Mouse (Mus musculus) G1E (cell line): Measurements from ENCODE around the gene Rbm38. TPM values are rescaled to one million over a fixed set of nuclear protein-coding genes. Genes with fewer than 3 reads are reported as not detected.
A peak's percentile ranks its signal among the peaks of the same experiment; 100 is the strongest.

ENCODE experiments used
- ATAC-seq: 2 replicates; pipeline ENCODE4 v1.8.0; 2016; ENCODE audit warnings: mild to moderate bottlenecking; ENCODE audit not compliant: insufficient number of reproducible peaks, poor library complexity, low FRiP score, severe bottlenecking; ENCODE audit errors: extremely low read depth
- DNase-seq: peaks from one replicate; pipeline ENCODE4 v3.0.0; 2012; ENCODE audit warnings: low spot score
- H3K27me3 ChIP-seq: 2 replicates; pipeline ENCODE4 v1.6.1; 2012; ENCODE audit warnings: mild to moderate bottlenecking, low read length, inconsistent platforms; ENCODE audit not compliant: insufficient read depth
- H3K36me3 ChIP-seq: replicated peaks from 2 replicates; pipeline ENCODE3; 2012; ENCODE audit warnings: mild to moderate bottlenecking, inconsistent platforms
- H3K4me1 ChIP-seq: 2 replicates; pipeline ENCODE4 v1.6.1; 2012; ENCODE audit warnings: low read depth, low read length, inconsistent platforms, mixed read lengths; ENCODE audit not compliant: insufficient read depth
- H3K4me3 ChIP-seq: 2 replicates; pipeline ENCODE4 v1.5.1; 2012; ENCODE audit warnings: low read depth, mild to moderate bottlenecking, inconsistent platforms, low read length, moderate library complexity, mixed read lengths
- H3K9me3 ChIP-seq: replicated peaks from 2 replicates; pipeline ENCODE4 v1.6.1; 2012; ENCODE audit warnings: inconsistent platforms
- CTCF ChIP-seq: IDR thresholded peaks from 2 replicates; pipeline ENCODE4 v1.5.1; 2012; ENCODE audit warnings: low read depth, low read length, inconsistent platforms, mixed read lengths
- GATA1 ChIP-seq: IDR thresholded peaks from 2 replicates; pipeline ENCODE4 v1.6.1; 2012; ENCODE audit warnings: borderline replicate concordance, low read length, inconsistent platforms, mixed read lengths
- GATA2 ChIP-seq: IDR thresholded peaks from 2 replicates; pipeline ENCODE4 v1.6.1; 2012; ENCODE audit warnings: low read depth, low read length, inconsistent platforms, borderline replicate concordance
- POLR2AphosphoS5 ChIP-seq: IDR thresholded peaks from 2 replicates; pipeline ENCODE4 v1.6.1; 2012; ENCODE audit warnings: low read depth, low read length, inconsistent platforms; ENCODE audit not compliant: insufficient replicate concordance
- TAL1 ChIP-seq: conservative IDR thresholded peaks from 2 replicates; pipeline ENCODE4 v1.6.1; 2012; ENCODE audit warnings: low read depth, low read length, inconsistent platforms, mixed read lengths
- polyA plus RNA-seq: library from polyadenylated mRNA; stranded (reverse); fragments of >175 nt; gene quantifications from 2 replicates; pipeline ENCODE4 v1.2.3, GENCODE M21; 2012
- total RNA-seq, 2 experiments: library from RNA; stranded (forward) in 1 of 2; stranded (reverse) in 1 of 2; fragments of 200-1000 nt in 1 of 2; fragments of >200 nt in 1 of 2; fragmentation: Nextera tagmentation in 1 of 2; gene quantifications; 2 replicates each; pipeline ENCODE4 v1.2.3; 2014 to 2017

The Rbm38 gene
- total and polyA plus RNA-seq, 3 experiments: 36.0 to 737 (median 342) TPM

DNA sequence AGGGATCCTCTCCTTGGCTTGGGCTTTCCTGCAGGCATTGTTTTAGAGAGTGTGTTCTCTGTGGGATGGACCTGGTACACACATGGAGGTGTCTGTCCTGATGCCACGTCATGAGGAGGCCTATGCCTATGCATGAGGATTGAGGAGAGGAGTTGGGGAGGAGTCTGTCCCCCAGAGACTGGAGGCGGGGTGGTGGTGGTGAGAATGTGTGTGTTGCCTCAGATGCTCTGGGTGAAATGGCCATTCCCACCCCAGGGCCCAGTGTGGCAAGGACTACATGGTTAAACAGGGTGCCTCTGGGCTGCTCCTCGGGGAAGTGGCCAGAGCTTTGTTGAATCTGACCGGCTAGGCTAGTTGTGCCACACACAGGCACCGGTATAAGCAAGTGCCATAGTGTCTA is 6.0 kb downstream of the Rbm38 start:
- H3K4me1 ChIP-seq: peaks cover 83% of the 10 kb centered on the region
- peak overlapping the region; percentile 94; the same call in 1 of the 2 replicates for H3K4me3 ChIP-seq
- ATAC-seq (no peak), DNase-seq (no peak)
- H3K27me3 ChIP-seq: no peaks in the 10 kb centered on the region
- no peaks in the 10 kb centered on the region for H3K9me3 ChIP-seq
- peaks cover 90% of the 10 kb centered on the region for H3K36me3 ChIP-seq
- TF ChIP-seq POLR2AphosphoS5 (no peak), GATA1 (no peak), CTCF (no peak), TAL1 (no peak), GATA2 (no peak)

DNA sequence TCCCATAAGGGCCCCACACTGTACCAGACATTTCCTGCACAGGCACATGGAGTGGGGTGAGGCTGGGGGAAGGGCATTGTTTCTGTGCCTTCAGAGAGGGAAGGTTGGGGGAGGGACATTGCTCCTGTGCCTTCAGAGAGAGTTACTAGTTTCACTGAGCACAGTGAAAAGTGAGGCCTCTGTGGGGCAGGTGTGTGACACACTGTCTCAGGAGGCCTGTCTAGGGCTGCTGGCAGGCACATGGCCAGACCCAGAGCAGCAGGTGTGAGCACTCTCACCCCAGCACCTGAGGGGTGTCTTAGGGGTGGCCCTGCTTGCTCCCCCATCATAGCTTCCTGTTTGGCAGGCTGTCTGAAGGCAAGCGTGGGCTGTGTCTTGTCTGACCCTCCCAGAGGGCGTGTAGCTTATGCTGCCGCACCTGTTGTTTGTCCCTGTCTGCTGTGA is 6.4 kb downstream of the Rbm38 start:
- peaks cover 94% of the 10 kb centered on the region for H3K36me3 ChIP-seq
- ATAC-seq: peak; percentile 42

DNA sequence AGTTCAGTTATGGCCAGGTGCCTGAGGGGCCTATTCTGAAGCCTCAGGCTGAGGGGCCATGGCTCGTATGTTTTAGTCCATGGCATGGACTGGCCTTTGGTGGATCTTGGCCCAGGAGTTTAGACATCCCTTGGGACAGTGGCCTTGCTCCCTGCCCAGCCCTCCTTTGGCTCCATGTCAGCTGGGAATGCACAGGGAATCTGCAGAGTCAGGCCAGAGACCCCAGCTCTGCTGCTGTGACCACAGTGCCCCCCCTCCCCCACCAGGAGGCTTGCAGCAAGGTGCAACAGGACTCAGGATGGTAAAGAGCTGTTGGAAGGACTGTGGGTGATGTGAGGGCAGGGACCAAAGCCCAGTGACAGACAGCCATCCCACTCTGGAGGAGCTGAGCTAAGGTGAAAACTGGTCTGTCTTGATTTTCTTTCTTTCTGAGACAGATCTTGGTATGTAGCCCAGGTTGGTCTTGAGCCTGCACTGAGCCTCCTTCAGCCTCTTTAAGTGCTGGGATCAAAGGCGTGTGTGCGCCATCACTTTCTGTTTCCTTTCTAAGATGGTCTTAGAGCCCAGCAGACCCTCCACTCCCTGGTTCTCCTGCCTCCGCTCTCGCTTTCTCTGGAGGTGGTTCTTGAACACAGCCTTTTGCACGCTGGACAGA is 7.0 kb downstream of the Rbm38 start:
- TF ChIP-seq TAL1 (no peak), GATA1 (no peak), GATA2 (no peak), POLR2AphosphoS5 (no peak), CTCF (no peak)
- H3K4me3 ChIP-seq: peak overlapping the region; percentile 94; the same call in 1 of the 2 replicates
- ATAC-seq: no peak
- no peak for DNase-seq
- H3K36me3 ChIP-seq: peaks cover 100% of the 10 kb centered on the region
- peaks cover 93% of the 10 kb centered on the region for H3K4me1 ChIP-seq
- H3K27me3 ChIP-seq: no peaks in the 10 kb centered on the region
- H3K9me3 ChIP-seq: no peaks in the 10 kb centered on the region

More for the DNA sequence above, 6.4 kb downstream of the Rbm38 start:
- Histone ChIP-seq H3K9me3 (no peaks in the 10 kb centered on the region), H3K27me3 (no peaks in the 10 kb centered on the region), H3K4me3 (peak overlapping the region; percentile 94; the same call in 1 of the 2 replicates), H3K4me1 (peaks cover 87% of the 10 kb centered on the region)
- TF ChIP-seq CTCF (no peak), POLR2AphosphoS5 (no peak), TAL1 (no peak), GATA1 (no peak), GATA2 (no peak)
- peak; percentile 74 for DNase-seq

DNA sequence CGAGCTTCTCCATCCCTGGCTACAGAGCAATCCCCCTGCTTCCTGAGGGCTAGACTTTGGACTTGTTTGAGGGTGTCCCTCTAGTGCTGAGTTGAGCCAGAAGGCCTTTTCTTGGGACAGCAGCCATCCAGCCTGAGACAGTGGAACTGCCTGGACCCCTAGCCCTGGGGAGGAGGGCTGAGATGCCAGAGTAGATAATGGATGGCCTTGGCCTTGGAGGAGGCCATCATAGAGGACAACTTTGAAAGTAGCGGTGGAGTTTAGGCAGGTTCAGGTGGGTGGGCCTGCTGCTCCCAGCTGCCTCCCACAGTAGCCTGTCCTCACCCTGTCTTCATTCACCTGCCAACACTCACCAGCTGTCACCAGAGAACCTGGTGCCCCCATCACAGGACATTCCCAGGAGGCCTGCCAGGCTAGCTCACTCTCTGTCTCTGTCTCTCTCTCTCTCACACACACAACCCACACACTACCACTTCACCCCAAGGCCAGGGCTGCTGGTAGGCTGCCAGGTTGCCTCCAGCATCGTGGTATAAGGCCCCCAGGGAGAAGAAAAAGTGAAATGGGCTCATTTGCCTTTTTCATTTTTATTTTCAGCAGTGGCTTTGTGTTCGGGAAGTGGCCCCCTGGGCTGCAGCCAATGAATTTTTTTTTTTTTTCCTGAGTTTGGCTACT is 7.7 kb downstream of the Rbm38 start:
- ATAC-seq: no peak

DNA sequence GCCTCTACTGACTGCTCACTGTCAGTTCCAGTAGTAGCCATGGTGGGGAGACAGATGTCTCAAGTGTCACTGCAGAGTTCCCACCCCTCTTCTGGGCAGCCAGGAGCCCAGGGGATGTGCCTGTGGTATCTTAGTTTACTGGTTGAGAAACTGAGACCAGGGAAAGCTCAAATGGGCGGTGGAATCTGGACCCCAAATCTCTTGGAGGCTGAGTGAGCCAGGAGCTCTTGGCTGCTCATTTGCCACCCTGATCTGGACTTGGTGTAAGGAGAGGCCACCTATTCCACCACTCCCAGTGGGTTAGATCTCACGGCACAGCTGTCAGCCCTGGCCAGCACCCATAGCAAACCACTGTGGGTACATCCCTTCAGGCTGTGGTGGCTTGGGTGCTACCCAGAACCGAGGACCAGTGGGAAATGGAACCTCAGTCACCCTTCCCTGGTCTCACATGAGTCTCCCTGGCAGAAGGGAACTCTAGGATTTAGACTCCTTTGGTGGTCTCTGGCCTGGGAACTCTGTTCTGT is 8.3 kb downstream of the Rbm38 start:
- DNase-seq (no peak), ATAC-seq (no peak)
- peak overlapping the region; percentile 56; the same call in 1 of the 2 replicates for H3K4me3 ChIP-seq
- H3K27me3 ChIP-seq: no peaks in the 10 kb centered on the region
- no peak for TF ChIP-seq GATA1
- TF ChIP-seq CTCF: no peak
- no peak for TF ChIP-seq GATA2
- no peak for TF ChIP-seq POLR2AphosphoS5
- TF ChIP-seq TAL1: no peak
- peaks cover 100% of the 10 kb centered on the region for H3K36me3 ChIP-seq
- no peaks in the 10 kb centered on the region for H3K9me3 ChIP-seq
- peaks cover 100% of the 10 kb centered on the region for H3K4me1 ChIP-seq

More for the DNA sequence above, 7.7 kb downstream of the Rbm38 start:
- Histone ChIP-seq H3K9me3 (no peaks in the 10 kb centered on the region), H3K4me3 (peak overlapping the region; percentile 47; the same call in 1 of the 2 replicates), H3K4me1 (peaks cover 99% of the 10 kb centered on the region), H3K36me3 (peaks cover 100% of the 10 kb centered on the region), H3K27me3 (no peaks in the 10 kb centered on the region)
- no peak for TF ChIP-seq GATA1
- no peak for TF ChIP-seq TAL1
- no peak for TF ChIP-seq POLR2AphosphoS5
- TF ChIP-seq CTCF: no peak
- TF ChIP-seq GATA2: no peak
- DNase-seq: no peak

DNA sequence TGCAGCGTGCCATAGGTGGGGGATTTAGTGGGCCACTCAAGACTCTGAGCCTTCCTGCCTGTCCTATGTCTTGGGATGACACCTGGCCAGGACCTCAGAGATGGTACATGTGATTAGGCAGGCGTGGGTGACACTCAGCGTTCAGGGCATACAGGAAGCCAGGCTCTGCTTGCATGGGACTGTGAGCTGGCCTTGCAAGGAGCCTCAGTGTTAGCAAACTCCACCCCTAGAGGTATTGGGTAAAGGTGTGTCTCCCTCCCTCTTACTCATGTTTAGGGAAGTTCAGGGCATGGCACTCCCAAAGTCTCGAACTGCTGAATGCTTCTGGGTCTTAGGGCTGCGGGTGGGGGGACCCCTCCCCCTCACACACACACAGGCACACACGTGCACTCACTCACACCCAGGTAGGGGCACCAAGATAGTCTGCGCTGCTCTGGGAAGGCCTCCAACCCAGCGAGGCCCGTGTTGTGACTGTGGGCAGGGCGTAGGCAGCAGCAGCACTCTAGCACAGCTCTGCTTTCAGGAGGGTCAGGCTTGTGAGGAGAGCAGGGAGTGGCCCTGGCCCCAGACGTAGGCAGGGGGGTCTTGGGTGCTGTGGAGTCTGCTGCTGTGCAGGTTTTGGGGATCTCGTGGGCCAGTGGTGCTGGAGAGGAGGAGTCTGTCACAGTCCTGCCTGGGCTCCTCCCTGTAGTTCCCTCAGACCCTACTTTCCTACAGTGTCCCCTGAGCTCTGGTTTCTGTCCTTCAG is 10.5 kb downstream of the Rbm38 start:
- TF ChIP-seq POLR2AphosphoS5: no peak
- TF ChIP-seq TAL1: no peak
- TF ChIP-seq GATA2: no peak
- no peak for TF ChIP-seq CTCF
- no peak for TF ChIP-seq GATA1
- Histone ChIP-seq H3K9me3 (no peaks in the 10 kb centered on the region), H3K4me3 (peak overlapping the region; percentile 60; the same call in 1 of the 2 replicates), H3K4me1 (peaks cover 100% of the 10 kb centered on the region), H3K27me3 (no peaks in the 10 kb centered on the region), H3K36me3 (peaks cover 100% of the 10 kb centered on the region)
- ATAC-seq (no peak), DNase-seq (no peak)
